Mouse (Mus musculus) cerebellum, postnatal 10 days (tissue): ENCODE data around the gene Mbtd1.

ENCODE experiments used
- DNase-seq, 2 experiments: peaks; one replicate each; pipeline ENCODE4 v3.0.0; 2021; ENCODE audit warnings: mixed read lengths in 2 of 2

Gene Mbtd1

GRCm38 (mm10) chr11:93948887-93949567 is 63.4 kb downstream of the Mbtd1 start:
- no peak for DNase-seq

- DNase-seq = no peak
These were observed 64.4 kb downstream of the Mbtd1 start for GRCm38 (mm10) chr11:93950045-93950444.

DNA sequence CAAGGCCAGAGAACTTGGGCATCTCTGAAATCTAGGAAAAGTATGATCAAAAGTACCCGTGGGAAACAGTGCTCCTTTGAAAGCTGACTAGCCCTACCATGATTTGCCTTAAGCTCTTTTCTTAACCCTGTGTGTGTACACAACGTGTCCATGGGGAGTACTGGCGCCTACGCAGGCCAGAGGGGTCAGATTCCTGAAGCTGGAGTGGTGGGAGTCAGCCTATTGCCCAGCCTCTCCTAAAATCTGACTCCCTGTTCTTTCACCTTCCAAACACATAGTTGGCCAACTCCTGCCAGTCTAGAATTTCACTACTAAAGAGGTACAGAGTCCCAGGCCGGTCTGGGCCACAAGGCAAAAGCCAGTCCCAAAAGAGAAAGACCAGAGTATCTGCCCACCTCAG is 66.7 kb downstream of the Mbtd1 start:
- no peak for DNase-seq

GRCm38 (mm10) chr11:93954738-93955255 is 69.1 kb downstream of the Mbtd1 start:
- DNase-seq = peak in 1 of 2 experiments; percentile 41

GRCm38 (mm10) chr11:93955256-93956150 is 69.9 kb downstream of the Mbtd1 start:
- DNase-seq = peak; percentile 93 to 96

- DNase-seq = no peak
These were observed 70.5 kb downstream of the Mbtd1 start, which contains the start of gene Nme2 for GRCm38 (mm10) chr11:93956159-93956558. TSS of gene Nme2 (minus strand) at chr11:93956259.

GRCm38 (mm10) chr11:93957031-93957555 is 71.4 kb downstream of the Mbtd1 start:
- DNase-seq = peak in 1 of 2 experiments; percentile 17

DNA sequence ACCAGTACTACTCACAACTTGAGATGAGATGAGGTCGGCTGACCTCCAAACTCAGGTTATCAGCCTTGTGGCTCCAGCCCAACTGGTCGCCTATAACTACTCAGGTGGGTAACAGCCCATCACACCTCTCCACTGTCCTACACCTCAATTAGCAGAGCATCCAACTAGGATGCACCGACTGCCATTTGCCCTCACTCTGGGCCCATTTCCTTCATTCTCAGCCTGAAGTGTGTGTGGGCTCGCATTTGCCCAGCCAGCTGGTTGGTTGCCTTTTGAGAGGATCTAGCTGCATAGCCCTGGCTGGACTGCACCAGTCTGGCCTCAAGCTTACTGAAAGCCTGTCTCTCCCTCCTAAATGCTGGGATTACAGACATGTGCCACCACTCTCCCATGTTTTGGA is 72.1 kb downstream of the Mbtd1 start:
- DNase-seq = no peak

DNA sequence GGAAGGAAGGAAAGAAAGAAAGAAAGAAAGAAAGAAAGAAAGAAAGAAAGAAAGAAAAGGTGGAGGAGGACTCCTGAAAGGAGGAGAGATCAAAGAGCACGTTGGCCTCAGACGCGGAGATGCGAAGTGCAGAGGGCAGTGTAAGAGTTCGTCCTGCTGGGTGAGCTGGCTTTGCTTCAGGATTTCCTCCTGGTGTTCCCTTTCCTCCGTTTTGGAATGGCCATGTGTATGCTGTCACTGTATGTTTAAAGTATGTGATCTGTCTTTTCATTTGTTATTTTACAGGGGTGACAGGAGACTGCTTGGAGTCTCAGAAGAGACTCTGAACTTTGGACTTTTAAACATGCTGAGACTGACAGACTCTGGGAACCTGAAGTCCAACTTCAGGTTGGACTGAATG is 75.8 kb downstream of the Mbtd1 start:
- no peak for DNase-seq

- DNase-seq = no peak
These were observed 77.4 kb downstream of the Mbtd1 start for GRCm38 (mm10) chr11:93963013-93963412.

DNA sequence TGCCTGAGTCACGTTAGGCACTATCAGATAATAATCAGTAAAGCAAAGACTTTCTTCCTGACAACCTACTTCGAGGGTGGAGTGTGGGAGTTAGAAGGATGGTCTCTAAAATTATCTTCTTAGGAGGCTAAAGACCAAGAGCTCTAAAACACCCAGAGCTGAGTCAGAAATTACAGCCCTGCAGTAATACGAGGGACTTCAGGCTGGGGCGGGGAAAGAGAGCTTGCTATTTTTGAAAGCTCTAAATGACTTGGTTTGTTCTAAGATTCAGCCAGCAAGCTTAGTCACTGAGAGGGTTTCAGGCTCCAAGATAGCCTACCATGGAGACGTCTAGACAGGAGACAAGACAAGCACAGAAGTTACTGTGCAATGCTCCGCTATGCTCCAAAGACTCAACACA is 79.7 kb downstream of the Mbtd1 start:
- DNase-seq = no peak

- DNase-seq = peak; percentile 12 to 20
These were observed 81.7 kb downstream of the Mbtd1 start for GRCm38 (mm10) chr11:93967381-93967780.

DNA sequence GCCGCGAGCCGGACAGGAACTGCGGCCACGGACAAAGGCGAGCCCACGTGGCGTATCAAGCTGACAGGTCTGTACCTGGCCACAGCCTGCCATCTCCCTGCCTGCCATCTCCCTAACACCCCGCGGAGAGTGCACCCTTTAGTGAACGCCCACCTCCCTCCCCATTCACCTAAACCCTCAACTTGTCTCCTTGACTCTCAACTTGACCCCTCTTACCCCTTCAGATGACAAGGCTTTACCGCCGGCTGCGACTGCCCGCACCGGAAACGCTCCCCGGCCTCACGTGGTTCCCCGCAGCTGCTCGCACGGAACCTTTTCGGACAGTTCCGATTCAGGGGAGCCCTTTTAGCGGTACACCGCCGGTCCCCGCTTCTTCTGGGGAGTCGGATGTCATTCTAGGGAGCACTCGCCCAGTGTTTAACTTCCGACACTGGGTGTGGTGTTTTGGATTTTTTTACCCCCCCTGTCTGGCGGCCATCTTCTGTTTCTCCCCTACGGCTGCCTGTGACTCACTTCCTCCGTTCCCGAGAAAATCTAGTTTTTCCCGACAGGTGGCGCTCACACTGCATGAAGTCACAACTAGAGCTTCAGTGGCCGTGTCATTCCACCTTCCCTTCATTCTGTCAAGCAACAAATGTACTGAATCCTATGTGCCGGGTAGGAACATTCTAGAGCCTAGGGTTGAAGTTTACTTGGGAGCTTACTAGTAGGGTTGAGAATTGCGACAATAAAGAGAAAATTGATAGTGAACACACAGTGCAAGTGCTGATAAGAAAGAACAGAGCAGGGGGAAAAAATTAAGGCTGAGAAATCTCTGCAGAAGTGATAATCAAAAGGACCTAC is 82.6 kb downstream of the Mbtd1 start, which contains the start of the genes Gm20390 and Nme1:
Gene Gm20390 (minus strand): TSS at position 289 of the 843 bp plus-strand sequence.
Gene Nme1 (minus strand): TSS at position 517 of the 843 bp plus-strand sequence.
- DNase-seq = peak; percentile 98

DNA sequence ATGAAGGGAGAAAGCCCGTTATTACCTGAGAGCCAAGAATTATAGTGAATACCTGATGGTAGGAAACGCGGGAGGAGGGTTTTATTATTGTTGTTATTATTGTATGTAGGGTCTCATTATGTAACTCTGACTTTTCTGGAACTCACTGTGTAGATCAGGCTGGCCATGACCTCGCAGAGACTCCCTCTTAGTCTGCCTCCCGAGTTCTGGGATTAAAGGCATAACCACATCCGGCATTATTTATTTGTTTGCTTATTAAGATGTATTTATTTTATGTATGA is 83.1 kb downstream of the Mbtd1 start:
- no peak for DNase-seq

DNA sequence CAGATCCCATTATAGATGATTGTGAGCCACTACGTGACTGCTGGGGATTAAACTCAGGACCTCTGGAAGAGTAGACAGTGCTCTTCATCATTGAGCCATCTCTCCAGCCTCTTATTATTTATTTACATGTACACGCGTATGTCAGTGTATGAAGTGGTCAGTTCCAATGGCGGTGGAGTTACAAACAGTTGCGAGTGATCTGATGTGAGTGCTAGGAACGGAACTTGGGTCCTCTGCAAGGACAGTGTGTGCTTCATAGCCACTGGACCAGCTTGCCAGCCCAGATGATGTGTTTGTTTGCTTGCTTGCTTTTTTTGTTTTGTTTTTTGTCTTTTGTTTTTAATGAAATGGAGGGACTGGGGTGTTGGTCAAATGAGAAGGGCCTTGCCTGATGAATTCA is 83.5 kb downstream of the Mbtd1 start:
- no peak for DNase-seq

- DNase-seq = no peak
These were observed 84.1 kb downstream of the Mbtd1 start for GRCm38 (mm10) chr11:93969799-93970198.

DNA sequence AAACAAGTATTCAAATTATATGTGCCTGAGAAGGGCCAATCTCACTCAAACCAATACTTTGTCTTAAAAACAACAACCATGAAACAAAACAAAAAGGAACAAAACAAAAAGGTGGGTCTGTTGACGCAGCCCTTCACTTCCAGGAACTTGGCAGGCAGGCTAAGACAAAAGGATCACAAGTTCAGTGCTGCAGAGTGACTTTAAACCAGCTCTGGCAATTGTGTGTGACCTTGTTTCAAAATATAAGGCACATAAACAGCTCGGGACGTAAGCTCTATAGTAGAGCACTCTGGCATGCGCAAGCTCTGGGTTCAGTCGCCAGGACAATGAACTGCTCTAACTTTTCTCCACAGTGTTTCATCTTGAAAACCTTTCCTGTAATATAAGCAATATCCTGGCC is 87.3 kb downstream of the Mbtd1 start:
- no peak for DNase-seq

DNA sequence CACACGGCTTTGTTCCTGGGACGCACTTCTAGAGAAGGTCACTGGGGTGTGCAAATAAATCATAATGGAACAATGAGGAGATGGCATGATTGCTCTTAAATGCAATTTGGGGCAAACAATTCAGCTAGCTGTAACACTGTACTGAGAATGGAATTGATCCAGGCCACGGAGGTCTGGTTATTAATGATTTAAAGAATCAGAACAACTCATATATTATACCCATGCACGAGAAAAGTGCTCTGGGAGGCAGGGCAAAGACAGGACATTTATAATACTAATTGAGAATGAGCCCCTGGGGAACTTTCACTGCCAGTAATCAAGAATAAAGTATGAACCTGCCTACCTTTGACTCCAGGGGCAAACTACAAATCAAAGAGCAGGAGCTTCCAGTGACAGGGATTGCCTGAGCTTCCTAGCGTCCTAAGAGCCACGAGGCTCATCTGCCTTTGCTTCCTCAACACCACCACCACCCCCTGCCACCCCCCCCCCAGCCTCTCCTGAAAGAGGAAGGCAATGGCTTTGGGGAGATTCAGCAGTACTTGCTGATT is 93.9 kb downstream of the Mbtd1 start:
- DNase-seq = no peak

- no peak for DNase-seq
These were observed 99.0 kb downstream of the Mbtd1 start for GRCm38 (mm10) chr11:93984619-93985018.

- DNase-seq = no peak
These were observed 99.6 kb downstream of the Mbtd1 start for GRCm38 (mm10) chr11:93985265-93985664.

DNA sequence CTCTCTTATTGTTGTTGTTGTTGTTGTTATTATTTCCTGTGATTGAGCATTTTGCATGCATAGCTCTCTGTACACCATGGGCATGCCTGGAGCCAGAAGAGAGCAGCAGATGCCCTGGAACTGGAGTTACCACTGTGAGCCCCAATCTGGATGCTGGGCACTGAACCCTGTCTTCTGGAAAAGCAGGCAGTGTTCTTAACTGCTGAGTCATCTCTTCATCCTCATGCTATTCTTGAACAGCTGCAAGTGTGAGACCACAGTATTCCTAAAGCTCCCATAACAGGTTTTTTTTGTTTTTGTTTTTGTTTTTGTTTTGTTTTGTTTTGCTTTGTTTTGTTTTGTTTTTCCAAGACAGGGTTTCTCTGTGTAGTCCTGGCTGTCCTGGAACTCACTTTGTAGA is 100.6 kb downstream of the Mbtd1 start:
- no peak for DNase-seq

GRCm38 (mm10) chr11:93987026-93987425 is 101.4 kb downstream of the Mbtd1 start:
- DNase-seq = no peak
